Mouse (Mus musculus) c-Kit-positive CD71-positive TER-119-positive erythroid progenitor cells, embryonic 14.5 days (primary cell): ENCODE measurements around the gene Gm20388.

Experiments
- DNase-seq: peaks from one replicate; pipeline ENCODE4 v3.0.0-alpha.2; 2013; ENCODE audit warnings: low spot score

Gene Gm20388

DNA sequence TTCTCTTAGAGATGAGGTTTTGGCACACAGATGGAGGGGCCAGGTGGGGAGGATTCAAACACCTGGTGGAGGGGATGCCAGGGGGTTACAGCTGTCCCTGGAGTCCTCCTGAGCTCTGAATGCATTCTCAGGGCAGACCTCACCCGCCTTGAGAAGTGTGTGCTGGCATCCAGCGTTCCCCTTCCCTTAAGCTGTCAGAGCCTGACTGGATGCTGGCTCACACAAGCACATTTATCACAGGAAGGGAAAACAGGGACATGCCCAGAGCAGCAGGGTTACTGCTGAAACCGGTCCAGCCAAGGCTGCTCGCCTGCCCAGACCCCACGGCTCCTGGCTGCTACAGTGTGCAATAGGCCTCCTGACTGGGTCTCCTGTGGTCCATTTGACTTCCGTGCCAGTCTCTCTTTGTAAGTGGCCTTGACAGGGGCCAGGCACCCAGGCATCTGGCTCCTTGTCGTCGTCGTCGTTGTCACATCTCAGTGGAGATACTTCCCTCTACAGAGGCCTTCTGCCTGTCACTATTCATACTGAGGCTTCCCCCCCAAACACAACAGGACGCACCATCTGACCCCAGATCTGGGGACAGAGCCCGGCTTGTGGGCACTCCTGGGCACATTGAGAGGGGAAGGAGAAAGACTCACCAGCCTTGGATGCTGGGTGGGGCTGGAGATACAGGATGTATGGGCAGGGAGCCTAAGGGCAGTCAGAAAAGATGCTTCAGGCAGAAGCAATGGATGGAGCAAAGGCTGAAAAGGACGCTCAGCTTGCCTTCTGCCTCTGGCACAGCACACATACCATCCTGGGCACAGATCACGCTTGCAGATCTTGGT lies 2810.4 kb downstream of the Gm20388 start:
- DNase-seq, result no peak

DNA sequence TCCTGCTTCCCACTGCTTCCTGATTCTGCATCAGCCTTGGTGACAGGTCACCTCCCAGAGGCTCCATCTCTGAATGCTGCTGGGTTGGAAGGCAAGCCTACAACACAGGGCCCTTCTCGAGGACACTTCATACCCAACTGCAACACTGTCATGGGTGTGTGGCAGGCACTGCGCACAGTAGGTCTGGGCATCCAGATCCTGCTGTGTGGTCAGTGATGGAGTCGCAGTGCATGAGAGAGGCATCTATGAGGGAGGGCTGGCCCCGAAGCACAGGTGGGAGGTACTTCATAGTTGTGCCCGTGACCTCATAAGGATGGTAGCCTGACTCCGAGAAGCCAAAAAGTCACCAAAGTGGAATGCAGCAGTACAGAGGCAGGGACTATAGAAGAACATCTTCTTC lies 2814.5 kb downstream of the Gm20388 start:
- no peak for DNase-seq

DNA sequence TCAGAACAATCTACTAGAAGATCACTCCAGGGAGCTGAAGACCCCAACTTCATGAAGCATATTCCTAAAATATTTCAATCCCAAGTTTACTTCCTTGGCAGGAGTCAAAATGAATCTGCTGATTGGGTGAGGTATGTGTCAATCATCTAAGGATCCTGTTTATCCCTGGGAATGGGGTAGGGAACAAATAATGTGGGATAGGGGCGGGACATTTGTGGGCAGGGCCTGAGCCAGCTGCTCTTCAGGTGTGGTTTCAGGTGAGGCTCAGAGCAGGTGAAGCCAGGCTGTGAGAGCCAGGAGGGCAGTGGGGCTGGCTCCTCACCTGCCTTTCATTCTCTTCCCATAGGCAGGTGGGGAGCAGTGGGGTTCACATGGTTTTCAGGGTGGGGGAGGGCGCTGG lies 2816.1 kb downstream of the Gm20388 start:
- no peak for DNase-seq

DNA sequence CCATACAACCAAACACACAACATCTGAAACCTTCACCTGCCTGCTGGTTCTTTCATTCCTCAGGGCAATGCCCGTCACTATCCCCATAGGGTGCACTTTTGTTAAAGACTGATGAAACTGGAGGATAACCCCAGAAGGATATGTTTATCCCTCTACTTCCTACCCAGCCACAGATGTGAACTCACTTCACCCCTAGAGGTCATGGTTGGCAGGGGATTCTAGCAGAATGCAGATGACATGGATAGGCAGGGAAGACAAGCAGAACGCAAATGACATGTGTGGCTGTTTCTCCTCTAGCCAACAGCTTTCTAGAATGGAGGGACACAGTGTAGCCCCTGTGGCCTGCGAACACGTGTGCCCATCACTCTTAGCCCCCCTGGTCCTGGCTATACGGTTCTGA lies 2816.8 kb downstream of the Gm20388 start:
- no peak for DNase-seq

DNA sequence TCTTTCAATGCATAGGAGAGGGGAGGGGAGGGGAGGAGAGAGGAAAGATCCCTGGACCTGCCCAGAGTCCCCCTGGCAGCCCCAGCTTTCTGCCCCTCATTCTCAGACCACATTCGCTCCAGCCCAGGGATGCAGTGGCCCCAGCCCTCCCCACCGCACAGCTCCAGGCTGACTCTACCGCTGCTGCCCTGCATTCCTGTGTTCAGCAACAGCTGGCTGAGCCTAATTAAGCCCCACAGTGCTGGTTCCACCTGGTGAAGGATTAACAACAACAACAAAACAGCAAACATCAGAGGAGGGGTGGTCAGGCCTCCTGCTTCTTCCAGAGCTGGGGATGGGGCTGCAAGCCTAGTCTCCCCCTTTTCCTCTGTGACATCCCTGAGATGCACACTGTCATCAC lies 2818.0 kb downstream of the Gm20388 start:
- no peak for DNase-seq

DNA sequence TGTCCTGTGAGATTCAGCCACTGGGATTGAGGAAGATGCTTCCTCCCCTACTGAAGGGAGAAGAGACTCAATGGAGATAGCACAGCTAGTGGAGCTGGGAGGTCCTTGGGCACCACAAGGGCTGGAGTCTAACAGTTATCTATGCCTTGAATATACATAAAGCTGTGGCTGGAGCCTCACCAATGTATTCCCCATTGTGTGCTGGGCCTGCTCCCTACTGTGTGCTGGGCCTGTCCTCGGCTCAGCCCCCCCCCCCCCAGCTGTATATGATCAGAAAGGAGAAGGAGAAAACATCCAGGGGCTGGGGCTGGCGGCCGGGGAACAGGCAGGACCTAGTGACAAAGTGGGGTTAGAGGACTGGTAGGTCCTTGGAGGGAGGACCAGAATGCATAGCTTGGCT lies 2824.5 kb downstream of the Gm20388 start:
- DNase-seq, result no peak

DNA sequence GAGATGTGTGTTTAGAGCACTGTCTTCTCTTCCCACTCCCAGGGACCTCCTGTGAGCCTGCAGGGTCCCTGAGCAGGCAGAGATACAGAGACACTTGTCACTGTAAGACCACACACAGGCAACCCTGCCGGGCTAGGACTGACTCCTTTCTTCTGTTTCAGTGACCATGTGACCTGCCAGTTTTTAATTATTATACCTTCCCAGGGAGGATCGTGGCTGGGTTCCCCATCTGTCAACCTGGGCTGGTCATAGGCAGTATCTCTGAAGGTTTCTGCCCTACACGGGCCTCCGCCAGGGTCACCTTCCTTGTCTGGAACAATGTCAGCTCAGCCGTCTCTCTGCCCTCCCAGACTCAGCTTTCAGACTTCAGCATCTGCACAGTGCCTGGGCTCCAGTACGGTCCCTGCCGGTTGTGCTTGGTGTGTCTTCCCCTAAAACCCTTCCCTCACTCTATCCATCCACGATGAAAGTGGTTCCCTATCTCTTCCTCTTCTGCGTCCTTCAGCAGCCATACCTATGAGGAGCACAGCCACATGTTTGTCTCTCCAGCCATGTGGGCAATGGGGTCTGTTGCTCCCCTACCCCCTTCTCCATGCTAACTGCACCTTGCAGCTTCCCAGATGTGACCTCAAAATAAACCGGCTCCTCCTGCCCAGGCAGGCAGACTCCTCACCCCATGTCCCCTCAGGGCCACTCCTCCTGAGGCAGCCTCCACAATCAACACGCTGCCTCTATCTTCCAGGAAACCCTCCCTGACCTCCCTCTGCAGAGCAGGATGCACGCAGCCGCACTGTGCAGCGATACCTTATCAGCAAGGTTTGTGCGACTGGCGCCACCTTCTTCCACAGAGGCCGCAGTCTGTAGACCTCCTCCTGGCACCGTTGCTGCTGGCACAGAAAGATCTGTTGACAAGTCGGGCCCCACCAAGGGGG lies 2825.2 kb downstream of the Gm20388 start:
- DNase-seq, result peak; percentile 77

DNA sequence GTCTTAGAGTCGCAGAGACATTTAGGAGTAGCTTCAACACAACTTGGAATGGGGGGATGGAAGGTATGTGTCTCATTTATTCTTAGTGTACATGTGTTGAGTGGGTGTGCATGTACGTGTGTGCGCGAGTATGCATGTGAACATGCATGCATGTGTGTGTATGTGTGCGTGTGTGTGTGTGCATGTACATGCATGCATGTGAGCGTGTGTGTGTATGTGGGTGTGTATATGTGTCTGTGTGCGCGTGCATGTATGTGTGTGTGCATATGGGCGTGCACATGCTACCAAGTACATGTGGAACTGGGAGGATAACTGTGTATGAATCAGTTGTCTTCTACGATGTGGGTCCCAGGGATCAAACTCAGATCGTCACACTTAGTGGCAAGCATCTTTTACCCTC lies 2826.0 kb downstream of the Gm20388 start:
- DNase-seq, result no peak

DNA sequence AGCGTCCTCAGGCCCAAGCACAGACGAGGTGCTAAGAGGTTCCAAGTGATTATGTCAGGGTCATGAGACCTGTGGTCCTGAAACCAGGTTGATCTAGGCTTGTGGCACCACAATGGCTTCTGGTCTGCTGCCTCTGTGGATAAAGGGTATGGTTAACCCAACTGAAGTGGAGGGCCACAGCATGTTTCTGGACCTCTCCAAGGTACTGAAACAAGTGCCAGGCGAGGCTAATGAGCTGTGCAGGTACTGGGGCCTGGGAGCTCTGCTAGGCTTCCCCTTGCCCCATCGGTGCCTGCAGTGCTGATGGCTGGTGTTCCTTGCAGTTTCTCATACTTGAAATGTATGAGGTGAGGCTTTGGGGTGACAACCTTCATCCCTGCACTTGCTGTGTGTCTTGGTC lies 2826.4 kb downstream of the Gm20388 start:
- DNase-seq, result no peak

DNA sequence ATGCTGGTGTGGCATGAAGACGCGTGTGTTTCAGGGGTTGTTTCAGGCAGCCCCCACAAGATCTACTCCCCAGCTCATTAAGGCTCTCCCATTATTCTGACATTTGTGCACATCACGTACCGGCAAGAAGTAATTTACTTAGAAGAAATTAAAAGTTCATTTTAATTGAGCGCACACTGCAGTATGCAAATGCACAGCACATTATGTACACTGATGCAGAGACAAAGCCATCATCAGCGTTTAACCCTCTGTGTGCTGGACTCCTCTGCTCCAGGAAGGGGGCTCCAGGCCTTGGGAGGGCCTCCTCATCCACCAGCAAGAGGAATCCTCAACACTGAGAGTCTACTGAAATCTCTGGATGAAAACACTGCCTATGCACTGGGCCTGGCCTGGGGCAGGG lies 2827.2 kb downstream of the Gm20388 start:
- no peak for DNase-seq

DNA sequence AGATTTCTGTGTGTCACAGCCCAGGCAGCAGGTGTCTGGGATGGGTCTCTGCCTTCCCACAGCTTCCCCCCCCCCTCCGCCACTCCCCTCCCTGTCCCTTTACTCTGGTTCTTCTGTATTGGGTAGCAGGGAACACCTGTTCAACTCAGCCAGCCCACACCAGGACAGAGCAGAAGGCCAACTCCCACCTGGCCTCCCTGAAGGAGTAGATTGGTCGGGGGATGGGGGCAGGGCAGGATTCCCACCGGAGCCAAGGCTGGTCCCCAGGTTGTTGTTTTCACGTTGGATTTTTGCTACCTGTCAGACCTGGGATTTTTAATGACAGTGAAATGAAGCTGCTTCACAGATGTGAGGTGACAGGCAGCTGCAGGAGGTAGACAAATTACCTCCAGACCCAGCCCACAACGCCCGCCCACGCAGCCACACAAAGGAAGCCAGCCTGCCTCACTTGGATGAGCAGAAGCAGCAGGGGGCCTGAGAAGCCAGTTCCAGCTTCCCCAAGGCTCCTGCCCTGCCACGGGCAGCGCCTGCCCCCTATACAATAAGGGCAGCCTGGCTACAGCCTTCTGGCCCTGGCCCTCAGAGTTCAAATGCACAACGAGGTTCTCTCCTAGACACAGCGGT lies 2828.6 kb downstream of the Gm20388 start:
- DNase-seq, result no peak

DNA sequence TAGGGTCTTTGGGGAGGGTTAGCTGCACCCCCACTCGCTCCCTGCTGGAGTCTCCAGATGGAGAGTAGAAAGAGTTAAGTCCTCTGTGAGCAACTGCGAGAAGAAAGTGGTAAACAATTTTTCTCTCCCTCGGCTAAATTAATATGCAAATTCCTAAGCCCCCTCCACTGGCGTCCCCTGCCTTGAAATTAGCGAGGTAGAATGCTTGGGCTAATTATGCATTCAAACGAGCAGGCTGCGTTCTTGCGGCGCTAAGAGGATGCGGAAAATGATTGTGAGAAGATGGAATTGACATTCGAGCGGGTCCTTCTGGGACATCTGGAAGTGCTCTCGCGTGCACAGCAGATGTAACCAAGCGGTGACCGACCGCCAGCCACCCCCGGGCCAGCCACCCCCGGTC lies 2831.8 kb downstream of the Gm20388 start:
- no peak for DNase-seq

DNA sequence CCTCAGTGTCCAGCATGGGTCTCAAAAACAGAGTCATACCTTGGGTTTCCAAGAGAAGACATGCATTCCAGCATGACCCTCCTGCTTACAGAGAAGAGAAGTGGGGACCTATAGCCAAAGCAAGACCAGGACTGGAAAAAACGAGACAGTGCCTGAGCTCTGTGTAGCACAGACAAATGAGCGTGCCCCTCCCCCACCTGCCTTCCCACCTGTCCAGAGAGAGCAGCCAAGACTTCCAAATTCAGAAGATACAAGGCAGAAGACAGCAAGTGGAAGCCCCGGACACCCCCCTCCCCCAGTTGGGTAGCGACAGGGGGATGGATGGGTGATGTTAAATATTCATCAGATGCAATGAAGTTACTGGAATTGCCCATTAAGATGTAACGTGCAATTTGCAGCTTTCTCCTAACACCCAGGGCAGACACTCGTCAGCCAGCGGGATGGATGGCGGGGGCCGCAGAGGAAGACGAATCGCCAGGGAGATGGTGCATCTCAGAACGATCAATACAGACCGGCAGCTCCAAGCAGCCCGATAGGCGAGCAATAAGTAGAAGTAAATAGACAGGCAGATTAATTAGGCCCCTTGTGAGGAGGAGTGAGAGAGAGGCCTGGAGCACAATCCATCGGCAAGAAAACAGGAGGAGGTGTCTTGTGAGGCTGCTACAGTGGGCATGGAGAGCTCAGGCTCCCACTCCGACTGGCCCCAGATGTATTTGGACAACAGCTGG lies 2834.5 kb downstream of the Gm20388 start:
- DNase-seq, result no peak

DNA sequence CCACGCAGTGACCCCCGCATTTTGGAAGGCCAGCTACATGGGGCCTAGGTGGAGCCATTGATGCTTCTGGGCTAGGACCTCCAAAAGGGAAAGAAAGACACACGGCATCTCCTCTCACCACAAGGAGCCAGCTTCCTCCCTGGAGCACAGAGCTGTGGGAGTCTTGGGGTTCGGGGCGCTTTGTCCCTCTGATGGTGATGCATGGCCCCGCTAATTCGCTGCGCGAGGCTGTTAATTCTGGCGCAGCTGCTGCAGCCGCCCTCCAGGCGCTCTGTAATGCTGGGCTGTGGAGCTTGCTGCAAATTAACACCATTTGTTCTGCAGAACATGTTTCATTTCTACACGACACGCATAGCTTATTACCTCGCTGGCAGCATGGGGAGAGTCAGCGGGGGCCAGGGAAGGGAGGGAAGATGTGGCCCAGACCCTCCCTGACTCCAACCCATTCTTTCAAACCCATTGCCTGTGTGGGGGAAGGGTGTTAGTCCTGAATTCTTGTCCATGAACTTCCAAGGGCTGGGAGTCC lies 2835.2 kb downstream of the Gm20388 start:
- no peak for DNase-seq

DNA sequence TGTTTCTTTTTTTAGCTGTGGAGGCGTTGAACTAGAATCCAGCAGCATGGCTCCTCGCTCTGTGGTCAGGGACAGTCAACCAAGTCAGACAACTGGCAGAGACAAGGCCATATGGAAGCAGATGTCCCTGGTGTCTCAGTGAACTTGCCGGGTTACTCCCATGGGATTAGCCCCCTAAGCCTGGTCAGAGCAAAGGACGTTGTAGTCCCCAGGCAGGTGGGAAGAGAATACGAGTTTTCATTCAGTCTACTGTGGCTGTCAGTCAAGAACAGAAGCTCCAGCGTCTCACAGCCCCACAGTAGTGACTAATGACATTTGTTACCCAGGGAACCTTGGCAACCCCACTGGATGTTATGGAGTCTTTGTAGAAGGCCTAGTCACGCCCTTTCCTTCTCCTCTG lies 2835.8 kb downstream of the Gm20388 start:
- no peak for DNase-seq

DNA sequence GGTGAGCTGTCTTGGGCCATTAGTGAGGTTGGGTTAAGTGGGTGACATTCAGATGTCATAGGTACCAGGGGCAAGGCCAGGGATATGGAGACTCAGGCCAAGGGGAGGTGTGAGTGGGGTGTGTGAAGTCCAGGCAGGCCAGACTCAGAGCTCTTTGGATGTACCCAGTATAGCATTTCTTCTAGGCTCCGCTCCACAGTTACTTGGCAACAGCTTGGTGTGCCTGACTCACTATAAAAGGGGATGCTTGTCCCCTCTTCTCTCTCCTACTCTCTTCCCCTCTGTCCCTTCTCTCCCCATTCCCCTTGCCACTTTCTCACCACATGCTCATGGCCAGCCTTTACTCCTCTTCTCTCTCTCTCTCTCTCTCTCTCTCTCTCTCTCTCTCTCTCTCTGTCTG lies 2837.2 kb downstream of the Gm20388 start:
- no peak for DNase-seq

DNA sequence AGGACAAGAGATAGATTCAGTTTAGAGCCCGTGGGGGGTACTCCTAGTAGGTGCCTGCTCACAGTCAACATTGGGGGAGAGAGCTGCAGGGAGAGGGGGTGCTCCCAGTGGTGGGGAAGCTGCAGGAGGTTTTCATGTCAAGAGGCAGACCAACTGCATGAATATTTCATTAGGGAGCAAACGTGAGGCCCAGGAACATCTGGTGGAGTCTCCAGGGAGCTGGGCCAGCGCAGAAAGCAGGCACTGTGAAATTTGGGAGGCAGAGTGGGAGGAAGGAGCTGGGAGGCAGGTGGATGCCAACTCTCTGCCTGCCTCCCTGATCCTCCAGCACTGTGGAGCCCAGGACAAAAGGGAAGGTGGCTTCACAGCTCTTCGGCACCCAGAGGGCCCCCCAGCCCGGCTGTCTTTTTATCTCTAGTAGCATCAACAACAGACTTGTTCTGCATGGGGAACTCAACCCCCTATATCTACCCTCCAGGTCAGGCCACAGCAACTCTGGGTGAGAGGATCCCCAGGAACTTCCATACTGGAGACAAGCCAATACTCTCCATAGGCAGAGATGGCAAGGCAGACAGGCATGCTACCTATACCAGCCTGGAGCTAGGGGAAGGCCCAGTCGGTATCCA lies 2838.8 kb downstream of the Gm20388 start:
- DNase-seq, result no peak

DNA sequence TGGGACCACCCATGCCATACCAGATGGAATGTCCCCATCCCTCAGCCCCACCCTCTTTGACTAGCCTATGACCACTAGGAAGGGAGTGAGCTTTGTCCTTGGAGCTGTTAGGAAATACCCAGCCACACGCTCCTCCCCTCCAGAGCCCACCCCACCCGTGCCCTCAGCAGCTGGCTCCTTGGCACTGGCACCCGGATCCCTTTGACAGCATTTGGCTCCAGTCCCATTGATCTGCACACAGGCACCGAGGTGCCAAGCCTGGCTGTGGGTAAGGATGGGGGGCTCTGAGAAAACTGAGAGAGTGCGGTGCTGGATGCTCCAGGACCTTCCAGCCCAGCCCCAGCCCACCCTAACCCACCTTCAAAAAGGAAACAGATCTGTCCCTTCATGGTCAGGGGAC lies 2840.7 kb downstream of the Gm20388 start:
- DNase-seq, result no peak

DNA sequence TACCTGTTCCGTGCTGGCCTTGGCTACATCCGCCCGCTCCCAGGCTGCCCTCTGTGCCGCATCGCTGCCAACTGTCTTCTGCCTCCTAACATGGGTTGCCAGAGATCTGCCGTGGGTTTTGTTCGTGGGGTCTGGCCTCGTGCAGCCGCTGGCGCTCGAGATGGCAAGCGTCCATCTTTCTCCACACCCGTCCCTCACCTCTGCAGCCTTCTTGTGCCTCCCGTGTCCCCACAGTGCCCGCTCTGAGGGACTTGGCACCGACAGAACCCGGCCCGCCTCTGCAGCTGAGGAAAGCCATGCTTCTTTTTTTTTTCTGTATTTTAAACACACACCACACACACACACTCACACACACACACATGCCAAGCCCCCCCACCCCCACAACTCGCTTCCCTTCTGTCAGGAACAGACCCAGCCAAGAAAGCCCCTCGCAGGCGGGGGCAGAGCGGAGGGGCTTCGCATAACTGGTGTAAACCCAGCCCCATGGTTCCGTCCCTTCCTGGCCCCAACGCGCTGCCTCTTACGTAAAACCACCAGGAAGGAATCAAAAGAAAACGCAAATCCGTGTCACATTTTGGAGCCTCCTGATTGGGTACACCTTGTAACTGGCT lies 2841.6 kb downstream of the Gm20388 start:
- no peak for DNase-seq

DNA sequence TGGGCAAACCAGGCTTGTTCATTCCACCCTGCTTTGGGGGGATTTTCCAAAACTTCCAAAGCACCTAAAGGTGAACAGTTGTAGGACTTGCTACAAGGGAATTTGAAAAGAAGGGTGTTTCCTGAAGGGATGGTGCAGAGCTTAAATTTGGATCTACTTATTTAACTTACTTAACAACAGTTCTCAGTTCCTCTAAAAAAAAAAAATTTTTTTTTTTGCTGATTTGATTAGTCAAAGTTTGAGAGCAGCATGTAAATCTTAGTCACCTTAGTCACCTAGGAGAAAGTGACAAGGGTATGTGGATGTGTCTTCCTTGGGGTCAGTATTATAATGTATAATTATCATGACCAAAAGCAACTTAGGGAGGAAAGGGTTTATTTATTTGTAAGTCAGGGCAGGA lies 2848.0 kb downstream of the Gm20388 start:
- no peak for DNase-seq

DNA sequence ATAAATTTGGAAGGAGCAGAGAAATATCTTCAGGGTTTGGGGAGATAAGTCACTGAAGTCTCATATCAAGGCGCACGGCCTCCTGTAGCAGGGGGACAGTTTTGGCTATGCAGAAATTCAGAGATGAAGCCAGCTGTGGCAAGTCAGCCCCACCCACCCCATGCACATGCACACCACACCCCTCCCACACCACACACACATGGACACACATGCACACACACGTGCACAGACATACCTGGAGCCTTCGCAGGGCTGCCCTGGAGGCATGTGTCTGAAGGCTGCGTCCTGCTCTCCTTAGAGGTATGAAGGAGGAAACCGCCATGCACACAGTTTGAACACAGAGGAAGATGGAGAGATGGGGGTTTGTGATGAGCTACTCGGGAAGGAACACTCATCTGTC lies 2849.5 kb downstream of the Gm20388 start:
- no peak for DNase-seq
